Mouse (Mus musculus) right cerebral cortex, adult 2 months (tissue): ENCODE measurements around the gene Clps.

Experiments
- DNase-seq, 2 experiments: peaks; one replicate each; pipeline ENCODE4 v3.0.0; 2021 to 2022; ENCODE audit warnings: low spot score in 2 of 2

Gene Clps

GRCm38 (mm10) chr17:28518615-28519071, 41.9 kb downstream of the Clps start:
- no peak for DNase-seq

GRCm38 (mm10) chr17:28517956-28518614, 42.5 kb downstream of the Clps start:
- DNase-seq = peak; percentile 87 to 88

GRCm38 (mm10) chr17:28517441-28517955, 43.1 kb downstream of the Clps start, which contains the start of gene Fkbp5:
Gene Fkbp5 (minus strand): TSS chr17:28517527.
- peak in 1 of 2 experiments; percentile 56 for DNase-seq

- DNase-seq = no peak
Measured at GRCm38 (mm10) chr17:28516881-28517280, 43.7 kb downstream of the Clps start.

GRCm38 (mm10) chr17:28515431-28516341, 44.9 kb downstream of the Clps start:
- DNase-seq = no peak

- DNase-seq = no peak
Measured at GRCm38 (mm10) chr17:28514555-28514954, 46.0 kb downstream of the Clps start.

GRCm38 (mm10) chr17:28513844-28514243, 46.7 kb downstream of the Clps start:
- DNase-seq = no peak

GRCm38 (mm10) chr17:28513337-28513736, 47.2 kb downstream of the Clps start:
- no peak for DNase-seq

- DNase-seq = no peak
Measured at GRCm38 (mm10) chr17:28512696-28513095, 47.9 kb downstream of the Clps start.

GRCm38 (mm10) chr17:28511616-28512541, 48.7 kb downstream of the Clps start:
- DNase-seq = no peak

GRCm38 (mm10) chr17:28510445-28511342, 49.9 kb downstream of the Clps start:
- DNase-seq = no peak
